Mouse (Mus musculus): ENCODE measurements around the gene Slc4a1.
"Not testable (repeated sequence)": the region's sequence is repeated elsewhere in the genome, so short reads cannot be mapped to it uniquely, and the experiment has no call there.

The Slc4a1 gene

DNA sequence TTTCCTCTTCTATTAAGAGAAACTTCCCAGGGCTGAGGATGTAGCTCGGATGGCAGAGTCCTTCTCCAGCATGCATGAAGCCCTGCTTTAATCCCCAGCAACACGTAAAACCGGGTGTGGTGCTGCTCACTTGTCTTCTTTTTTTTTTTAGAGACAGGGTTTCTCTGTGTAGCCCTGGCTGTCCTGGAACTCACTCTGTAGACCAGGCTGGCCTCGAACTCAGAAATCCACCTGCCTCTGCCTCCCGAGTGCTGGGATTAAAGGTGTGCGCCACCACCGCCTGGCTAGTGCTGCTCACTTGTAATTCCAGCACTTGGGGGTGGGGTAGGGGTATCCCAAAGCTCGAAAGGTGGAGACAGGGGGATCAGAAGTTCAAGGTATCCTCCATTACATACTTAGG is at the start of gene Slc4a1:
Slc4a1 (minus strand) TSS at position 101 of the 400 bp plus-strand sequence.
- not testable (repeated sequence) for DNase-seq

DNA sequence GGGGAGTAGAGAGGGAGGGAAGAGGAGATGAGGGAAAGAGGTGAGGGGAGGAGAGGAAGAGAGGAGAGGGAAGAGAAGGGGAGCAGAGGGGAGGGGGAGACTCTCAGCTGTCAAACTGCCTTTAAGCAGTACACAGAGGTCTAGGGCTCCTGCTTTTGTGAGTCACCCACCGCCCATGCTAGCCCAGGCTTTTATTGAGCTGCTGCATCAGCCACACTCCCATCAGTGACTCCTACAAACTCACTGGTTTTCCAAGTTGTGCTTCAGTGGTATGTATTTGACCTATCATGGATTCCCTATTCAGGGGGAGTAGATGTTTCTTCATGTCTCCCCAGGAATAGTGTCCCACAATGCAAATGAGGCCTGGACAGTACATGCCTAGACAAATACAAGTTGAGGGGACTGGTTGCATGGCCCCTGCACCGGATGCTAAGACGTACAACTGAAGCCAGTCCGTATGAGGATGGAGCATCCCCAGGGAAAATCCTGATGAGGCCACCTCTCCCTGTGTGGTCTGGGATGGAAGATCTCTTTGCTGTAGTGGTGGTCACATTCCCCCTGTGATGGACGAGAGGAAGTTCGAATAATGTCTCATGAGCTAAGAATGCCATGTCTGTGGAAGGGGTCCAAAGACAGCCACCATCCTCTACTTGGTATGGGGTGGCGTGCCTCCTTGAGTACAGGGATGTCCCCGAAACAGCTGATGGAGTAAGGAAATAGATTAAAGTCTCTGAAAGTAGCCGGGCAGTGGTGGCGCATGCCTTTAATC is 49.2 kb upstream of the Slc4a1 start:
- DNase-seq, result no peak

GRCm38 (mm10) chr11:102413059-102413458 is 47.1 kb upstream of the Slc4a1 start:
- no peak for DNase-seq

GRCm38 (mm10) chr11:102411704-102412103 is 45.7 kb upstream of the Slc4a1 start:
- peak; percentile 96 for DNase-seq

GRCm38 (mm10) chr11:102411061-102411460 is 45.1 kb upstream of the Slc4a1 start:
- DNase-seq, result no peak

- DNase-seq, result not testable (repeated sequence)
Observed at GRCm38 (mm10) chr11:102410345-102410744, 44.3 kb upstream of the Slc4a1 start.

- DNase-seq, result no peak
Observed at GRCm38 (mm10) chr11:102409795-102410330, 43.9 kb upstream of the Slc4a1 start.

GRCm38 (mm10) chr11:102408888-102409794 is 43.1 kb upstream of the Slc4a1 start:
- DNase-seq, result no peak

DNA sequence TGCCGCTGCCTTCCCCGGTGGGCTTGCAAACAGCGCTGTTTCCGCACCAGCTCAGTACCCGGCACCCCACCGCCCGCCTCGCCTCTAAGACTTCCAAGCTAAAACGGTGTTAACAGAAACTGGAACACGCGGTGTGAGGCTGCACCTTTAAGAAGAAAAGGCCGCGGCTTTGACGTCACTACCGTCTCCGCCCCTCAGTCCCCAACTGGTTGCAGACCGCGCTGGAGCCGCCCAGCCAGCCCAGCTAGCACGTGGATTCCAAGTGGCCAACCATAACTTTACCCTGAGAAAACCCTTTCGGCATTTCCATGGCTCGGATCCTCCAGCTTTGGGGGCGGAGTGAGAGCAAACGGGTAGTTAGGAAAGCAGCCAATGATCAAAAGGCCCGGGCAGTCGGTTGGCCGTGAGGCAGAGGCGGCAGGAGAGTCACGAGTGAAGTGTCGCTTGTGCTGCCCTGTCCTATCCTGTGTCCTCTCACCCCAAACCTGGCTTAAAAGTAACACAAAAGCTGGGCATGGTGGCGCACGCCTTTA is 42.4 kb upstream of the Slc4a1 start:
- DNase-seq, result peak; percentile 99

DNA sequence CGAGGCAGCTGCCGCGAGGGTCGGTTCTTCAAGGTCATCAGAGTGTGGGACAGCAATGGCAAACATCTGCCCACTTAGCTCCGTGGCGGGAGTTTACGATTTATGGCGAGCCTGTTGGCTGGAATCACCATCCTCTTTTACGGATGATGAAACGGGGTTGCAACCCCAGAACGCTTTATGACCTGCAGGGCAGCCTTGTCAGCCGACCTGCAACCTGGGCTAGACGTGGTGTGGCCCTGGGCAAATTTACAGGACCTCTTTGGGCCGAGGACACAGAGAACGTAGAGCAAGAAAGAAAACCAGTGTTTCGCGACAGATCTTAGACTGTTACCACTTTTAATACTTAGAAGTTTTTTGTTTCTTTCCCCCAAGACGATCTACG is 41.8 kb upstream of the Slc4a1 start, which contains the start of gene Slc25a39:
Slc25a39 (minus strand) TSS at position 113 of the 382 bp plus-strand sequence.
- no peak for DNase-seq

DNA sequence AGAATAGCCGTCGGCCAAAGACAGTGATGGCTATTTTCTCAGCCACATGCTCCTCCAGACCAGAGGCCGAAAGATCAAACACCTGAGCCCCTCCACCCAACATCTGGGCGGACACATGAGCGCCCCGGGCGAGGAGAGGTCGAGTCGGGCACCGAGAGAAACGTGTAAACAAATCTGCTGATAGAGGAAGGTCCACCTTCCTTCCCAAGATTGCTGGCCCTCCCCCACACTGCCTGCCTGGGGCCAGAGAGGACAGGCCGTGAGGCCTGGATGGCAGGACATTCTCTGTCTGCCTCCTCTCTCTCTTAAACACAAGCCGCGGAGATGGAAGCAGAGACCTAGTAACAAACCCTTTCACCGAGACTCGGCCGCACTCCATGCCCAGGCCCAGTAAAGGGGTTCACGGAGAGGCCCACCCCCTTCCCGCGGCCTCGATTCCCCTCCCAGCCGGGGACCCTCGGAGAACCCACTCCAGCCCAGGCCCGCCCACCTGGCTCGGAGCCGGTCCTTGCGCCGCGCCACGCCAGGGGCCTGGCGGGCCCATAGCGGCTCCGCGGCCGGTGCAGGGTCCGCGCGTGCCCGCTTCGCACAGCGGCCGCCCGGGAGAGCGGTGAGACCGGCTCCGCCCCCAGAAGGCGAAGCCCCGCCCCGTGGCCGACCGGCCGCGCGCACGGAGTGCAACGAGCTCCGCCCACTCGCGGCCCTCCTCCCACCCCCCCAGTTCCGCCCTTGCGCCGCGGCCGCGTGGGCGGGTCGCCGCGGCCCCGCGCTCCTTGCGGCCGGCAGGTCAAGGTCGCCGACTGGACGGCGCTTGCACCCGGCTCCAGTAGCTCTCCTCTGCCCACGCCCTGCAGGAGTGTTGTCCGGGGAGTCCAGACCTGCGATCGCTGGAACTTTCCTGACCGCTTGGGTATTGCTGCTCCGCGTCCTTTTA is 41.2 kb upstream of the Slc4a1 start:
- peak; percentile 94 for DNase-seq

DNA sequence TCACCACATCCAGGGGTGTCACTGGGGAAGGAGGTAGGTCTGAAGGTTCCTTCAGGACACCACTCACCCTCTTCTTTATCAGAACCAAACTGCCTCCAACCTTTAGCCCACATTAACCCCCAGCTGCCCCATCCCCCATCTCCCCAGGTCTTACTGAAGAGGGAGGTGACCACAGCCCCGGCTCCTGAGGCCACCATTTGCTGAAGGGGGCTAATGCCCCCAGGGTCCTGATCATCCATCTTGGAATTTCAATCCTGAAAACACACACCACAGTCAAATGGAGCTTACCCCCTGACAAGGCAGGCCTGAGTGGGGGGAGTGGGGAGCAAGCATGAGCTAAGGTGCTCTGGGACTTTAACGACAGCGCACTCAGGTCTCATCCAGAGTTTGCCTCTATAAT is 40.4 kb upstream of the Slc4a1 start:
- DNase-seq, result no peak

GRCm38 (mm10) chr11:102405544-102406285 is 39.7 kb upstream of the Slc4a1 start:
- DNase-seq, result no peak

- no peak for DNase-seq
Observed at GRCm38 (mm10) chr11:102404161-102405010, 38.4 kb upstream of the Slc4a1 start.

- DNase-seq, result no peak
Observed at GRCm38 (mm10) chr11:102403657-102404056, 37.7 kb upstream of the Slc4a1 start.

DNA sequence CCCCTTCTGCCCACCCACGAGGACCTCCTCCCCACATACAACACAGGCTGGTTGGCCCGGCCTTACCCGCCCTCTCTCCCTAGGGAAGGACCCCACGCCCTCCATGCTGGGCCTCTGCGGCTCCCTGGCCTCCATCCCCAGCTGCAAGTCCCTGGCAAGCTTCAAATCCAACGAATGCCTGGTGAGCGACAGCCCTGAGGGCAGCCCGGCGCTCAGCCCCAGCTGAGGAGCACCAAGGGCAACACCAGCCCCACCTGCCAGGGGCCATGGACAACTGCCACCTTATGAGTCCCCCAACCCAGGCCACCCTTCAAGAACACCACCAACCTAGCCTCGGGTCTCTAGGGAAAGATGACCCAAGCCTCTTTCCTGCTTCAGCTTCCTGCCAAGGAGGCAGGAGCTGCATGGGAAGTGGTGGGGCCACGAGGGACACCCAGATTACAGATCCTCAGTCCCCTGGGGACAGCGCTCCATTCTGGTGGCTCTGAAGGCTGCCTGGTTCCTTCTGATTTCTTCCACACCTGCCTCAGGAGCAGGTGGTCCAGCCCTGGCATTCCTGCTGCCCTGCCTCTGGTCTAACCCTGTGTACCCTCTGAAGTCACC is 36.0 kb upstream of the Slc4a1 start:
- DNase-seq, result no peak

DNA sequence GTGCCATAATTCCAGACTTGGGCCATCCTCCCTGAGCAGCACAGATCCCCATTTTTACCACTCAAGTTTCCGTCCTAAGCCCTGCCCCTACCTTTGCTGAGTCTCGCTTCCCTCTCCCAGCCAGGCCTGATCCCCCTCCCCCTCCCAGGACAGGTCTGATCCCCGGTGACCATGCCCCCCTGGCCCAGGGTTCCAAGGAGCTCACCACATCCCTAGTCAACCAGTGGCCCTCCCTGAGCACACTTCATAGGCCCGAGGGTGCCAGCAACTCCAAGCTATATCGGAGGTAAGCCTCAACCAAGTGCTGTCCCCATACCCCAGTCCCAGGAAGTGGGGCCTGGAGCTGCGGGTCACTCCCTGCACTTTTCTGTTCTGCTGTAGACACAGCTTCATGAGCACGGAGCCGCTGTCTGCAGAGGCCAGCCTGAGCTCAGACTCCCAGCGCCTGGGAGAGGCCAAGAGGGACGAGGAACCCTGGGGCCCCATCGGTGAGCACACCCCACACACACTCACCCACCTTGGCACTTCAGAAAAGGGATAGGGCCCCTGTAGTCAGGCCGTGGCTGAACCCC is 34.6 kb upstream of the Slc4a1 start:
- no peak for DNase-seq

DNA sequence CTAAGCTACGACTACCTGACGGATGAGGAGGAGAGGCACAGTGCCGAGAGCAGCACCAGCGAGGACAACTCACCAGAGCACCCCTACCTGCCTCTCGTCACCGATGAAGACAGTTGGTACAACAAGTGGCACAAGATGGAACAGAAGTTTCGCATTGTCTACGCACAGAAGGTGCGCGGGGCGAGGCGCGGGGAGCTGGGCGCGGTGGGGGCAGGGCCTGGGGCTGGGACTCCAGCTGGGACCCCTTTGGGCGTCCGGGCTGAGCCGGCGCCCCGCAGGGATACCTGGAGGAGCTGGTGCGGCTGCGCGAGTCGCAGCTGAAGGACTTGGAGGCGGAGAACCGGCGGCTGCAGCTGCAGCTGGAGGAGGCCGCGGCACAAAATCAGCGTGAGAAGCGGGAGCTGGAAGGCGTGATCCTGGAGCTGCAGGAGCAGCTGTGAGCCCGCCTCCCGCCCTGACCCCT is 33.6 kb upstream of the Slc4a1 start:
- DNase-seq, result no peak

GRCm38 (mm10) chr11:102399107-102399506 is 33.1 kb upstream of the Slc4a1 start:
- DNase-seq, result no peak

Data from lung, postnatal 10 days (tissue).